Mouse (Mus musculus) CD8-positive naive resting alpha-beta T cell, adult 2 months (primary cell): Measurements from ENCODE around the gene Paxbp1.
"Not testable (repeated sequence)": the region's sequence is repeated elsewhere in the genome, so short reads cannot be mapped to it uniquely, and the experiment has no call there.

Source experiments
- DNase-seq, 2 experiments: peaks; one replicate each; pipeline ENCODE4 v3.0.0; 2022; ENCODE audit warnings: low read depth in 2 of 2, low spot score in 2 of 2

Gene Paxbp1

GRCm38 (mm10) chr16:91044270-91045182, at the start of gene Paxbp1:
Paxbp1 (minus strand) TSS chr16:91044543.
- peak; percentile 98 for DNase-seq

GRCm38 (mm10) chr16:91086642-91087306, 42.4 kb upstream of the Paxbp1 start:
- no peak for DNase-seq

- DNase-seq, result no peak
Observed at GRCm38 (mm10) chr16:91085239-91085825, 41.0 kb upstream of the Paxbp1 start.

GRCm38 (mm10) chr16:91084307-91085238, 40.2 kb upstream of the Paxbp1 start:
- DNase-seq, result no peak

GRCm38 (mm10) chr16:91083002-91083646, 38.8 kb upstream of the Paxbp1 start:
- no peak for DNase-seq

- peak; percentile 61 to 77 for DNase-seq
Observed at GRCm38 (mm10) chr16:91081508-91081907, 37.2 kb upstream of the Paxbp1 start.

GRCm38 (mm10) chr16:91076180-91076579, 31.8 kb upstream of the Paxbp1 start:
- DNase-seq, result peak; percentile 38 to 58

GRCm38 (mm10) chr16:91075423-91075822, 31.1 kb upstream of the Paxbp1 start:
- not testable (repeated sequence) for DNase-seq

- peak; percentile 74 to 89 for DNase-seq
Observed at GRCm38 (mm10) chr16:91073163-91073892, 29.0 kb upstream of the Paxbp1 start.

GRCm38 (mm10) chr16:91072256-91072655, 27.9 kb upstream of the Paxbp1 start:
- DNase-seq, result no peak

- DNase-seq, result no peak
Observed at GRCm38 (mm10) chr16:91068969-91069368, 24.6 kb upstream of the Paxbp1 start.

- DNase-seq, result no peak
Observed at GRCm38 (mm10) chr16:91067122-91067521, 22.8 kb upstream of the Paxbp1 start.

- DNase-seq, result no peak
Observed at GRCm38 (mm10) chr16:91064583-91065365, 20.4 kb upstream of the Paxbp1 start.

- DNase-seq, result no peak
Observed at GRCm38 (mm10) chr16:91063786-91064185, 19.4 kb upstream of the Paxbp1 start.

GRCm38 (mm10) chr16:91061531-91062318, 17.4 kb upstream of the Paxbp1 start:
- DNase-seq, result no peak

- DNase-seq, result no peak
Observed at GRCm38 (mm10) chr16:91057741-91058140, 13.4 kb upstream of the Paxbp1 start.

GRCm38 (mm10) chr16:91057261-91057660, 12.9 kb upstream of the Paxbp1 start:
- DNase-seq, result no peak
